Mouse (Mus musculus) stomach, embryonic 15.5 days (tissue): Measurements from ENCODE around the gene Mdh1. TPM values are rescaled to one million over a fixed set of nuclear protein-coding genes. Genes with fewer than 3 reads are reported as not detected.

Source experiments
- ATAC-seq: fragments of 200-750 bp; cut with Nextera tagmentation; 2 replicates; pipeline ENCODE4 v1.8.0; 2017; ENCODE audit warnings: low read depth, moderate number of reproducible peaks, moderate TSS enrichment; ENCODE audit not compliant: insufficient read depth, low FRiP score
- H3K27ac ChIP-seq: fragments of 300-500 bp; sonication (generic); 2 replicates; pipeline ENCODE4 v1.5.1; 2015; ENCODE audit warnings: mild to moderate bottlenecking, inconsistent platforms
- H3K27me3 ChIP-seq: fragments of 300-500 bp; sonication (generic); replicated peaks from 2 replicates; pipeline ENCODE4 v1.6.1; 2015; ENCODE audit warnings: inconsistent platforms
- H3K36me3 ChIP-seq: fragments of 300-500 bp; sonication (generic); 2 replicates; pipeline ENCODE4 v1.6.1; 2015; ENCODE audit warnings: inconsistent platforms
- H3K4me1 ChIP-seq: fragments of 300-500 bp; sonication (generic); 2 replicates; pipeline ENCODE4 v1.6.1; 2015; ENCODE audit warnings: inconsistent platforms
- H3K4me2 ChIP-seq: fragments of 300-500 bp; sonication (generic); 2 replicates; pipeline ENCODE4 v1.6.1; 2015; ENCODE audit warnings: mild to moderate bottlenecking, inconsistent platforms
- H3K4me3 ChIP-seq: fragments of 300-500 bp; sonication (generic); replicated peaks from 2 replicates; pipeline ENCODE4 v1.5.1; 2015; ENCODE audit warnings: inconsistent platforms
- H3K9ac ChIP-seq: fragments of 300-500 bp; sonication (generic); 2 replicates; pipeline ENCODE4 v1.6.1; 2015; ENCODE audit warnings: inconsistent platforms
- H3K9me3 ChIP-seq: fragments of 300-500 bp; sonication (generic); 2 replicates; pipeline ENCODE4 v1.6.1; 2016; ENCODE audit warnings: inconsistent platforms
- WGBS: fragments of 180-500 bp; shearing (Covaris S2); methylation state at CpG from one replicate; pipeline ENCODE4 v1.1.7; 2015; 5-methylcytosine and 5-hydroxymethylcytosine counted together
- polyA plus RNA-seq: library from polyadenylated mRNA; unstranded; fragments of >200 nt; fragmentation: Nextera tagmentation; extraction: Ambion mirVana; gene quantifications from 2 replicates; pipeline ENCODE4 v1.2.1, GENCODE M21; 2015

Mdh1 gene
- polyA plus RNA-seq, 1 experiment from 2014 or later = 432 TPM

GRCm38 (mm10) chr11:21564681-21565405 is 7.3 kb downstream of the Mdh1 start:
- H3K4me3 ChIP-seq = no peak overlapping the region
- no peaks in the 10 kb centered on the region for H3K27me3 ChIP-seq
- H3K9me3 ChIP-seq = no peaks in the 10 kb centered on the region
- ATAC-seq = no peak
- peaks cover 15% of the 10 kb centered on the region; the same call in 1 of the 2 replicates for H3K36me3 ChIP-seq
- no peak overlapping the region for H3K4me2 ChIP-seq
- no peak overlapping the region for H3K9ac ChIP-seq
- H3K4me1 ChIP-seq = peaks cover 10% of the 10 kb centered on the region; the same call in 1 of the 2 replicates
- no peak overlapping the region for H3K27ac ChIP-seq
- 90% methylated on average over 9 of the region's 9 CpGs for WGBS

GRCm38 (mm10) chr11:21563617-21564325 is 8.4 kb downstream of the Mdh1 start:
- WGBS = 78% methylated on average over 4 of the region's 4 CpGs
- H3K9me3 ChIP-seq = no peaks in the 10 kb centered on the region
- H3K4me1 ChIP-seq = peaks cover 3% of the 10 kb centered on the region; the same call in 1 of the 2 replicates
- no peak overlapping the region for H3K4me2 ChIP-seq
- H3K27ac ChIP-seq = no peak overlapping the region
- no peak overlapping the region for H3K9ac ChIP-seq
- no peak overlapping the region for H3K4me3 ChIP-seq
- no peaks in the 10 kb centered on the region for H3K27me3 ChIP-seq
- ATAC-seq = no peak
- peaks cover 16% of the 10 kb centered on the region; the same call in 1 of the 2 replicates for H3K36me3 ChIP-seq

- Histone ChIP-seq H3K9ac (no peak overlapping the region), H3K9me3 (no peaks in the 10 kb centered on the region), H3K4me2 (no peak overlapping the region), H3K36me3 (peaks cover 26% of the 10 kb centered on the region), H3K4me1 (no peaks in the 10 kb centered on the region), H3K27me3 (no peaks in the 10 kb centered on the region), H3K4me3 (no peak overlapping the region), H3K27ac (no peak overlapping the region)
- 86% methylated on average over 5 of the region's 5 CpGs for WGBS
- no peak for ATAC-seq
Observed at GRCm38 (mm10) chr11:21561347-21561746, 10.8 kb downstream of the Mdh1 start.

DNA sequence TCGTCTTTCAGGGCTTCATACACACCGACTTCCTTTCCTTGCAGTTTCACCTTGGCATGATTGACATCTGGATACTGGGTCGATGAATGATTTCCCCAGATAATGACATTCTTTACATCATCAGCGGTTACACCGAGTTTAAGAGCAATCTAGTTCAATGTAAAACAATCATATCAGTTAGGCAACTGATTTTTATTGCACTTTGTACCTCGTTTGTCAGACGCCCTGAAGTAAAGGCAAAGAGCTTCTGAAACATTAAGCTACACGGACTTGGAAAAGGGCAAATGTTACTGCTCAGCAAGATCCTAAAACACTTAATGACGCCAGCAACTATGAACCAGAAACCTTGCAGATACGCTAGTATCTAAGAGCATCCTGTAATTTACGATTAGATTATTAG is 12.4 kb downstream of the Mdh1 start:
- no peak for ATAC-seq

GRCm38 (mm10) chr11:21552049-21552448 is 20.1 kb downstream of the Mdh1 start:
- no peak overlapping the region for H3K9ac ChIP-seq
- H3K4me2 ChIP-seq = no peak overlapping the region
- H3K9me3 ChIP-seq = no peaks in the 10 kb centered on the region
- H3K36me3 ChIP-seq = no peaks in the 10 kb centered on the region; the same call in 1 of the 2 replicates
- H3K4me3 ChIP-seq = no peak overlapping the region
- H3K27me3 ChIP-seq = no peaks in the 10 kb centered on the region
- no peaks in the 10 kb centered on the region for H3K4me1 ChIP-seq
- WGBS = 63% methylated on average over 3 of the region's 3 CpGs
- no peak overlapping the region for H3K27ac ChIP-seq
- no peak for ATAC-seq

More for the DNA sequence above, 12.4 kb downstream of the Mdh1 start:
- Histone ChIP-seq H3K4me3 (no peak overlapping the region), H3K27me3 (no peaks in the 10 kb centered on the region), H3K9ac (no peak overlapping the region), H3K36me3 (peaks cover 20% of the 10 kb centered on the region), H3K4me1 (no peaks in the 10 kb centered on the region), H3K4me2 (no peak overlapping the region), H3K9me3 (no peaks in the 10 kb centered on the region), H3K27ac (no peak overlapping the region)
- 72% methylated on average over 11 of the region's 11 CpGs for WGBS

GRCm38 (mm10) chr11:21550222-21551173 is 21.7 kb downstream of the Mdh1 start:
- H3K27me3 ChIP-seq = no peaks in the 10 kb centered on the region
- 0 out of 2 replicates have a peak, but pooled peaks have one; percentile 31 for ATAC-seq
- no peaks in the 10 kb centered on the region for H3K9me3 ChIP-seq
- 81% methylated on average over 12 of the region's 12 CpGs for WGBS
- H3K4me1 ChIP-seq = no peaks in the 10 kb centered on the region
- no peak overlapping the region; the same call in 1 of the 2 replicates for H3K4me2 ChIP-seq
- H3K4me3 ChIP-seq = no peak overlapping the region
- no peak overlapping the region for H3K27ac ChIP-seq
- no peak overlapping the region for H3K9ac ChIP-seq
- H3K36me3 ChIP-seq = no peaks in the 10 kb centered on the region

DNA sequence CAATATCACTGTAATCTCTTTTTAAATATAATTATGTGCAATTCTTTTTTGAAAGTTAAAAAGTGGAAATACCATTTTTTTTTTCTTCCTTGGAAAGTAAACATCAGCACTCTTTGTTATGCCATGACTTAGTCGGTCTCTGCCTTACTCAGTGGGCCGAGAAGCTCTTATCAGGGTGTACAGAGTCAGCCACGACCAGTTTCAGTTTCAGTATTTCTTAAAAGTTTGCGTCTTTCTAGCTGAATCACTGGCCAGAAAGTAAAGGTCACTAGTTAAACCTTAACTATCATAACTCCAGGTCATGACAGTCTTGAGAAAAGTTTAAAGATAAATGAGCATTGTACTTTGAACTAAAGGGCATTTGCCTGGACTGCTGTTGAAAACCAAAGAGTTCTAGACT is 22.4 kb downstream of the Mdh1 start:
- no peak overlapping the region; the same call in 1 of the 2 replicates for H3K4me2 ChIP-seq
- H3K9ac ChIP-seq = no peak overlapping the region
- H3K4me1 ChIP-seq = no peaks in the 10 kb centered on the region
- no peaks in the 10 kb centered on the region for H3K36me3 ChIP-seq
- H3K27me3 ChIP-seq = no peaks in the 10 kb centered on the region
- no peak overlapping the region for H3K27ac ChIP-seq
- WGBS = 55% methylated on average over 4 of the region's 4 CpGs
- no peak overlapping the region for H3K4me3 ChIP-seq
- H3K9me3 ChIP-seq = no peaks in the 10 kb centered on the region
- peak; percentile 87 for ATAC-seq

DNA sequence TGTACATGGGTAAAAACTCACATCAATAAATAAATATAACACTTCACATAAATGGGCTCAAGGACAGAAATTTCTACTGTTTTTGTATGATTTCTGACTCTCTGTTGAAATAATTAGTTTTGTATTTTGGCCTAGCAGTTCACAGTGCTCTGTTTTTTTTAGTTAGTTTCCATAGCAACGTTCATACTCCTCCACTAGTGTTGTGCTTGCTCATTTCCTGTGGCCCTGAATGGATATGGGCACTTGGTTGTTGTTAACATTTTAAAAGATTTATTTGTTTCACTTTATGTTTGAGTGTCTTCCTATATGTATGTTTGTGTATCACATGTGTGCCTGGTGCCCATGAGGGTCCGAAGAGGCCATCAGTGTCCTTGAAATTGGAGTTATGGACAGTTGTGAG is 23.1 kb downstream of the Mdh1 start:
- H3K36me3 ChIP-seq = no peaks in the 10 kb centered on the region
- no peaks in the 10 kb centered on the region for H3K4me1 ChIP-seq
- no peak overlapping the region for H3K4me2 ChIP-seq
- no peak overlapping the region for H3K4me3 ChIP-seq
- H3K9me3 ChIP-seq = no peaks in the 10 kb centered on the region
- H3K27ac ChIP-seq = no peak overlapping the region
- H3K9ac ChIP-seq = no peak overlapping the region
- ATAC-seq = no peak
- 83% methylated on average over 2 of the region's 2 CpGs for WGBS
- no peaks in the 10 kb centered on the region for H3K27me3 ChIP-seq

DNA sequence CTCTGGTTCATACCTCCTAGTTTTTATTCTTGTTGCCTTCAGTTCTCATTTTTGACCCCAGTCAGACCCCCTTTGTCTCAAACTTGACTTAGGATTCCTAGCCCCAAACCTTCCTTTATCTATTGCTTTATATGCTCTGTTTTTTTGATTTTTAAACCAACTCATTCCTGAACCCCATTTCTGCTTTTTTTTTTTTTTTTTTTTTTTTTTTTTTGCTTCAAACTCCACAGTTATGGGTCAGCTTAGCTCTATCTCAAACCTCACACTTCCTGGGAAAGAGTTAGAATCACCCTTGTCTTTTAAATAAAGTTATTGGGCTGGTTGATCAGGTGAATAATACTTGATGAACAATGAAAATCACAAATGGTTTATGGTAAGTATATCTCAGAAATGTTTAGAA is 24.6 kb downstream of the Mdh1 start:
- Histone ChIP-seq H3K4me1 (no peaks in the 10 kb centered on the region), H3K9me3 (no peaks in the 10 kb centered on the region), H3K36me3 (no peaks in the 10 kb centered on the region), H3K4me2 (no peak overlapping the region), H3K27me3 (no peaks in the 10 kb centered on the region), H3K9ac (no peak overlapping the region), H3K27ac (no peak overlapping the region), H3K4me3 (no peak overlapping the region)
- no peak for ATAC-seq

- no peaks in the 10 kb centered on the region for H3K9me3 ChIP-seq
- H3K9ac ChIP-seq = no peak overlapping the region
- H3K27ac ChIP-seq = no peak overlapping the region
- H3K4me1 ChIP-seq = no peaks in the 10 kb centered on the region
- WGBS = 48% methylated on average over 1 of the region's 1 CpGs
- H3K27me3 ChIP-seq = no peaks in the 10 kb centered on the region
- no peak overlapping the region for H3K4me2 ChIP-seq
- no peak overlapping the region for H3K4me3 ChIP-seq
- ATAC-seq = no peak
- H3K36me3 ChIP-seq = no peaks in the 10 kb centered on the region
Observed at GRCm38 (mm10) chr11:21546671-21547070, 25.5 kb downstream of the Mdh1 start.

- no peak overlapping the region for H3K4me2 ChIP-seq
- no peaks in the 10 kb centered on the region for H3K9me3 ChIP-seq
- H3K27ac ChIP-seq = no peak overlapping the region
- no peak for ATAC-seq
- H3K4me3 ChIP-seq = no peak overlapping the region
- H3K9ac ChIP-seq = no peak overlapping the region
- no peaks in the 10 kb centered on the region for H3K4me1 ChIP-seq
- no peaks in the 10 kb centered on the region for H3K27me3 ChIP-seq
- no peaks in the 10 kb centered on the region for H3K36me3 ChIP-seq
Observed at GRCm38 (mm10) chr11:21545951-21546350, 26.2 kb downstream of the Mdh1 start.
